Mouse (Mus musculus): Measurements from ENCODE around the gene Ndufb8. TPM values are rescaled to one million over a fixed set of nuclear protein-coding genes. Genes with fewer than 3 reads are reported as not detected.

Gene Ndufb8
- total RNA-seq (2017): 153 and 227 TPM in 2 replicates

DNA sequence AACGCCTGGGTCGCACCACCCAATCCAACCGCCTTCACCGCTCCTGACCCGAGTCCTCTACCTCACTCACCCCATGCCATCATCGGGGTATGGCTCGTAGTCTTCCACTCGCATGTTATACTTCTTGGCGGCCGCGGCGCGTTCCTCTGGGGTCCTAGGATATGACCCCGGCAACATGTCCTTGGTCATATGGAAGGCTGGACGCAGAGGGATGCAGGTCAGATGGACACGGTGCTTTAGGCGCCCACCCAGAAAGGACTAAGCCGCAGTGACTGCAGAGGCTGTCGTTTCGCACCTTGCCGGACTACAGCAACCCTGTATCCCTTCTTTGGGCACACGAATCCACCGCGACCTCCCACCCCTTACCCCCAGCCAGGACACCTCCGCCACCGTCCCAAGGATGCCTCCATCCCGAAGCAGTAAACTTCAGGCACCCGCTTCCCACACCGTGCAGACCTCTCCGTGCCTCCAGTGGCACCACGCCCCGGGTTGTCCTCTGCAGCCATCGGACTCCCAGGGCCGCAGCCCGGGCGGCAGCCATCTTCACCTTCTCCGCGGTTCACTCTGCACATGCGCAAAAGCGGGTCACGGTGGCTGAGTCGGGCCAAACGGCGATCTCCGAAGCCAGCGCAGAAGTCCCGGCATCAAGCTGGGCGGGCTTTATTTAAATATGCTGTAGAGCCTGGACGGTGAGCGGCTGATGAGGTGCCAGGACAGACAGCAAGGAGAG lies at the start of gene Ndufb8:
Gene Ndufb8 (minus strand): TSS at position 580 of the 730 bp plus-strand sequence.
- peak; percentile 95 to 96 for ATAC-seq (replicated peaks in 1 of 2; ENCODE audit: insufficient read depth in 1 of 2, low FRiP score in 2 of 2, low TSS enrichment in 1 of 2, low read depth in 1 of 2, poor library complexity in 2 of 2, severe bottlenecking in 2 of 2)

DNA sequence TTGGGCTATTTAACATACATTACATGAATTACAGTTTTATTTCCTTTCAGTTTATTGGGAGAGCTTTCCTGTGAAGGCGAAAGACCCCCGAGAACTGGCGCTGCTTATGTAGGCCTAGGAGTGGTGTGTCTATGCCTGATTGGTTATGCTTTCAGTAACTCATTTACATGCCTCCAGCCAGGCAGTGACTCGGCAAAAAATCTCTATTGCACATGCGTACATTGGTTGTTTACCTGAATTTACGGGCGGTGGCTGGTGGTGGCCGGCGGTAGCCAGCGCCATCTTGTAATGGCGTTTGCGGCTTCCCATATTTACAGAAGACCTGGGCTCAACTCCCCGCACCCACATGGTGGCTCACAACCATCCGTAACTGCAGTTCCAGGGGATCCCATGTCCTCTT lies 38.9 kb upstream of the Ndufb8 start:
- ATAC-seq (replicated peaks in 1 of 2; ENCODE audit: insufficient read depth in 1 of 2, low FRiP score in 2 of 2, low TSS enrichment in 1 of 2, low read depth in 1 of 2, poor library complexity in 2 of 2, severe bottlenecking in 2 of 2): no peak

DNA sequence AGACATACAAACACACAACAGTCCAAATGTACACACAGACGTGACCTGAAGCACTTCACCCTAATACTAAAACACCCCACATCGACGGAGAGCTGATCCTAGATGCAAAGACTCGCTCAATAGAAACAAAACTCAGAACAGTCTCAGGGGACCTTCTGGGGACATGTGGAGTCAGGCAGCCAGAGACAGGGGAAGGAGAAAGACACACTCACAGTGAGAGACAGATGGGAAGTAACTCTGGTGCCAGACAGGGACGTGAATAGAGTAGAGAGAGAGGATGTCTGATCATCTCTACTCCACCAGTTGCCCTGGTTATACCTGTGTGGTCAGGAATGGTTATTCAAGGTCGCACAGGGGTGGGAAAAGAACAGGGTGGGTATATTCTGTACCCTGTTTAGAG lies 36.4 kb upstream of the Ndufb8 start:
- ATAC-seq (replicated peaks in 1 of 2; ENCODE audit: insufficient read depth in 1 of 2, low FRiP score in 2 of 2, low TSS enrichment in 1 of 2, low read depth in 1 of 2, poor library complexity in 2 of 2, severe bottlenecking in 2 of 2): no peak

- ATAC-seq (replicated peaks in 1 of 2; ENCODE audit: insufficient read depth in 1 of 2, low FRiP score in 2 of 2, low TSS enrichment in 1 of 2, low read depth in 1 of 2, poor library complexity in 2 of 2, severe bottlenecking in 2 of 2): peak in 1 of 2 experiments; percentile 56; a peak in 3 of 4 replicates
These were observed 35.8 kb upstream of the Ndufb8 start for GRCm38 (mm10) chr19:44590992-44591391.

- no peak for ATAC-seq (replicated peaks in 1 of 2; ENCODE audit: insufficient read depth in 1 of 2, low FRiP score in 2 of 2, low TSS enrichment in 1 of 2, low read depth in 1 of 2, poor library complexity in 2 of 2, severe bottlenecking in 2 of 2)
These were observed 34.5 kb upstream of the Ndufb8 start for GRCm38 (mm10) chr19:44589591-44590223.

DNA sequence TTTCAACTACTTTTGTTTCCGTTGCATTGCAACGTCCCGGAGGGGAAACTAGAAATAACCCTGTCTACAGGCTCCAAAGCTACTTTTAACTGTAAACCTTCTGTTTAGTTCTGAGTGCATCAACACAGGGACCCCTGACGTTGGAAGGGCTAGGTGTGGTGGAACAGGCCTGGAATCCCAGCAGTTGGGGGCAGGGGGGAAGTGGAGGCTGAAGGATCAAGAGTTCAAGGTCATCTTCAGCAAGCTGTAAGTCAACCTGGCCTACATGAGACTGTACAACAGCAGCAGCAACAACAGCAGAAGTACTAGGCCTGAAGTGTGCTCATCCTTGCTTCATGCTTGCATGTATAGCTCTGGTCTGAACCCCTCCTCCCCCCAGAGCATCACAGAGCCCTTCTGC lies 32.8 kb upstream of the Ndufb8 start:
- no peak for ATAC-seq (replicated peaks in 1 of 2; ENCODE audit: insufficient read depth in 1 of 2, low FRiP score in 2 of 2, low TSS enrichment in 1 of 2, low read depth in 1 of 2, poor library complexity in 2 of 2, severe bottlenecking in 2 of 2)

- peak; percentile 92 to 97 for ATAC-seq (replicated peaks in 1 of 2; ENCODE audit: insufficient read depth in 1 of 2, low FRiP score in 2 of 2, low TSS enrichment in 1 of 2, low read depth in 1 of 2, poor library complexity in 2 of 2, severe bottlenecking in 2 of 2)
These were observed 27.5 kb upstream of the Ndufb8 start for GRCm38 (mm10) chr19:44582638-44583309.

DNA sequence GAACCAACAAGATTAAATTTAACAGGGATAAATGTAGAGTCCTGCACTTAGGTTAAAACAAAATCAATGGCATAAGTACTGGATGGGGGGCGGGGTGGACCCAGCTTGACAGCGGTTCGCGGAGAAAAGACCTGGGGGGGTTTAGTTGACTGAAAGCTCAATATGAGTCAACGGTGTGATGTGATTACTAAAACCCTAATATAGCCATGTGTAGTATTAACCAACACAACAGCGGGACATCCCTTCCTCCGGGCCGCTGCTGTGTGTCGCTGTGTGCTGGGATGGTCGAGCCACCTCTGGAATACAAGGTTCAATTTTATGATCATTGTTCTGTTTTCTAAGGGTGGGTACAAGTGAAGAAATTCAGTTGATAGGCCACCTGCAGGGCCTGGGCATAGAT lies 26.9 kb upstream of the Ndufb8 start:
- no peak for ATAC-seq (replicated peaks in 1 of 2; ENCODE audit: insufficient read depth in 1 of 2, low FRiP score in 2 of 2, low TSS enrichment in 1 of 2, low read depth in 1 of 2, poor library complexity in 2 of 2, severe bottlenecking in 2 of 2)

- peak; percentile 30 to 54; a peak in 3 of 4 replicates for ATAC-seq (replicated peaks in 1 of 2; ENCODE audit: insufficient read depth in 1 of 2, low FRiP score in 2 of 2, low TSS enrichment in 1 of 2, low read depth in 1 of 2, poor library complexity in 2 of 2, severe bottlenecking in 2 of 2)
These were observed 22.8 kb upstream of the Ndufb8 start for GRCm38 (mm10) chr19:44578038-44578437.

DNA sequence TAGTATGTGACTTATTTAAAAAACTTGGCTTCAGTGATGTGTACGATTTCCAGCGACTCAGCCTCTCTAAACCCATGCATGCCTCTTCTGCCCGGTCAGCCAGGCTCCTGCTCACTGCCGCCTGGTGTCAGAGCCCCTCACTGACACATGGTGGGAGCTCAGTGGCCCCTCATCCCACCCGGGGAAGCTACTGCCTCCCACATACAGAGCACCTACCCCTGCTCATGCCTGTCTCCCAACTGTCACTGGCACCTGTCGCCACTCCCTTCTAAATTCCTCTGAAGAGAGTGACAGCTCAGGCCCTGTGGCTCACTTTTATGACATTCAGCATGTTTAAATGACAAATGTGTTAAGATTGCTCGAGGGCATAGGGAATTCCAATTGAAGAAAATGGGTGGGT lies 21.0 kb upstream of the Ndufb8 start:
- no peak for ATAC-seq (replicated peaks in 1 of 2; ENCODE audit: insufficient read depth in 1 of 2, low FRiP score in 2 of 2, low TSS enrichment in 1 of 2, low read depth in 1 of 2, poor library complexity in 2 of 2, severe bottlenecking in 2 of 2)

- ATAC-seq (replicated peaks in 1 of 2; ENCODE audit: insufficient read depth in 1 of 2, low FRiP score in 2 of 2, low TSS enrichment in 1 of 2, low read depth in 1 of 2, poor library complexity in 2 of 2, severe bottlenecking in 2 of 2): no peak
These were observed 12.5 kb upstream of the Ndufb8 start for GRCm38 (mm10) chr19:44567763-44568162.

GRCm38 (mm10) chr19:44564006-44564405 lies 8.8 kb upstream of the Ndufb8 start:
- ATAC-seq (replicated peaks in 1 of 2; ENCODE audit: insufficient read depth in 1 of 2, low FRiP score in 2 of 2, low TSS enrichment in 1 of 2, low read depth in 1 of 2, poor library complexity in 2 of 2, severe bottlenecking in 2 of 2): no peak

DNA sequence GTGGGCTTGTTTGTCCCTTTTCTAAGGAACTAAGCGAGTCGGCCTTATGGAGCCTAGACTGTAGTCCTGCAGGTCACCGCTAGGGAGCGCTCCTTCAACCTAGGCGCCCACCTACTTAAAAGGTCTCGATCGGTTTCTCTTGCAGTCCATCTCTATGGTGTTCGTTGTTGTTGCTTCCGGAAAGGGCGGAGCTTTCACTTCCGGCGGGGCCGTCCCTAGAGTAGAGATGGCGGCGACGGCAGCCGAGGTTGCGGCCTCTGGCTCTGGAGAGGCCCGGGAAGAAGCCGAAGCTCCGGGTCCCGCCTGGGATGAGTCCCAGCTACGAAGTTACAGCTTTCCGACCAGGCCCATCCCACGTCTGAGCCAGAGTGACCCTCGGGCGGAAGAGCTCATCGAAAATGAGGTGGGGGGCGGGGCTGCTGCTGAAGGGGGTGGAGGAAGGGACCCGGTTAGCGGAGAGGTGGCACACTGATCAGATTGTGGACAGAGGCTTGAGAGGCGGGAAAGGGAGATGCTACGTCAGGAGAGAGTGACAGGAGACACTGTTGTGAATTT lies 7.5 kb upstream of the Ndufb8 start, which contains the start of gene Hif1an:
Gene Hif1an (plus strand): TSS at position 199 of the 555 bp plus-strand sequence.
- ATAC-seq (replicated peaks in 1 of 2; ENCODE audit: insufficient read depth in 1 of 2, low FRiP score in 2 of 2, low TSS enrichment in 1 of 2, low read depth in 1 of 2, poor library complexity in 2 of 2, severe bottlenecking in 2 of 2): peak; percentile 97 to 98

- ATAC-seq (replicated peaks in 1 of 2; ENCODE audit: insufficient read depth in 1 of 2, low FRiP score in 2 of 2, low TSS enrichment in 1 of 2, low read depth in 1 of 2, poor library complexity in 2 of 2, severe bottlenecking in 2 of 2): peak in 1 of 2 experiments; percentile 25; a peak in 1 of 4 replicates
These were observed 765 bp downstream of the Ndufb8 start for GRCm38 (mm10) chr19:44554490-44554860.

DNA sequence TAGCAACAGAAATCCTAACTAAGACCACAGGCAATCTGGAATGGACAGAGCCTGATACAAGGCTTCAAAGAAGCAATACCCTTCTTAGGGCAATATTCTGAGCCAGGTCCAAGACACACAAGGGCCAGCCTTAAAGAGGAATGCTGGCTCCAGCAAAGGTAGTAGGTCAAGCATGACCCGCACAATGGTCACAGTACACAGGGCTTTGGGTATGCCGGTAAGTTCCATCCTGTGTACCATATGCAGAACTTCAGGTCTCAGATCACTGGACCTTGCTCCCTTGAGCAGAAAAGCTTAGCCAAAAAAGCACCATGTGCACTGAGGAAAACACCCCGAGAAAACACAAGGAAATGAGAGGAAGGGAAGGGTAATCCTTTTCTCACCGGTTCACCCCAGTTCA lies 2.0 kb downstream of the Ndufb8 start:
- ATAC-seq (replicated peaks in 1 of 2; ENCODE audit: insufficient read depth in 1 of 2, low FRiP score in 2 of 2, low TSS enrichment in 1 of 2, low read depth in 1 of 2, poor library complexity in 2 of 2, severe bottlenecking in 2 of 2): no peak

GRCm38 (mm10) chr19:44552731-44553130 lies 2.5 kb downstream of the Ndufb8 start, which contains the start of gene Gm20538:
Gene Gm20538 (minus strand): TSS chr19:44552831.
- no peak for ATAC-seq (replicated peaks in 1 of 2; ENCODE audit: insufficient read depth in 1 of 2, low FRiP score in 2 of 2, low TSS enrichment in 1 of 2, low read depth in 1 of 2, poor library complexity in 2 of 2, severe bottlenecking in 2 of 2)

DNA sequence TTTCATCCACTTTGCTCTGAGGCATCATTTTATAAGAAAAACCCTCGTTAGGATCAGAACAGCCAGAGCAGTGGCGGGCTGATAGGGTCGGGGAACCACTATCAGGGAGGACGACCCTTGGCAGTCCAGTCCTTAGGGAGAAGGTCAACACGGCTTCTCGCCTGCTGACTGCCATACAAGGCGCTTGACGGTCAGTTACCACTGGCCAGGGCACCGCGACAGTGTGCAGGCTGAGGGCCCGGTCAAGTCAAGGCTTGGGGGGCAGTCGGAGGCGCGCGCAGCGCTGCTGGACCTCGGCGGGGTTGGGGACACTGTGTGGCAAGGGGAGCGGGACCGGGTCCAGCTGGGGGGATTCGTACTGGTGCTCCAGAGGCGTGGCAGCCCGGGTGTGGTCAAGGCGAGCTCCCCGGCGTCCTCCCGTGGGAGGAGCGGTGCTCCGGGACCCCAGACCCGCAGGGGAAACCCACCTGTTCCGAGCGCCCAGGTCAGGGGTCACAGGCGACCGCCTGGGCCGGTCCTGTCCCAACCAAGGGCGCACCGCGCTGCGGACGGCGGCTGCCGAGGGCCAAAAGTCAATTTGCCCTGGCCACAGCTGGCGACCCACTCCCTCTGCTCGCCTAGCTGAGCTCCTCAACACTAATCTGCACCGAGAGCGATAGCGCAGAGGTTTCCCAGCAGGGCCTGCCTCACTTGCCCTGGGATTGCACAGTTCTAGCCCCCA lies 9.8 kb downstream of the Ndufb8 start, which contains the start of gene Sec31b:
Gene Sec31b (minus strand): TSS at position 544 of the 721 bp plus-strand sequence.
- ATAC-seq (replicated peaks in 1 of 2; ENCODE audit: insufficient read depth in 1 of 2, low FRiP score in 2 of 2, low TSS enrichment in 1 of 2, low read depth in 1 of 2, poor library complexity in 2 of 2, severe bottlenecking in 2 of 2): peak; percentile 7 to 15; a peak in 1 of 4 replicates
